Mouse (Mus musculus): ENCODE results near the gene Acbd5. TPM values are rescaled to one million over a fixed set of nuclear protein-coding genes. Genes with fewer than 3 reads are reported as not detected.

Acbd5 gene
- polyA plus RNA-seq (2015; fragmentation: Nextera tagmentation; extraction: Ambion mirVana), result 34.1 and 38.7 TPM in 2 replicates

DNA sequence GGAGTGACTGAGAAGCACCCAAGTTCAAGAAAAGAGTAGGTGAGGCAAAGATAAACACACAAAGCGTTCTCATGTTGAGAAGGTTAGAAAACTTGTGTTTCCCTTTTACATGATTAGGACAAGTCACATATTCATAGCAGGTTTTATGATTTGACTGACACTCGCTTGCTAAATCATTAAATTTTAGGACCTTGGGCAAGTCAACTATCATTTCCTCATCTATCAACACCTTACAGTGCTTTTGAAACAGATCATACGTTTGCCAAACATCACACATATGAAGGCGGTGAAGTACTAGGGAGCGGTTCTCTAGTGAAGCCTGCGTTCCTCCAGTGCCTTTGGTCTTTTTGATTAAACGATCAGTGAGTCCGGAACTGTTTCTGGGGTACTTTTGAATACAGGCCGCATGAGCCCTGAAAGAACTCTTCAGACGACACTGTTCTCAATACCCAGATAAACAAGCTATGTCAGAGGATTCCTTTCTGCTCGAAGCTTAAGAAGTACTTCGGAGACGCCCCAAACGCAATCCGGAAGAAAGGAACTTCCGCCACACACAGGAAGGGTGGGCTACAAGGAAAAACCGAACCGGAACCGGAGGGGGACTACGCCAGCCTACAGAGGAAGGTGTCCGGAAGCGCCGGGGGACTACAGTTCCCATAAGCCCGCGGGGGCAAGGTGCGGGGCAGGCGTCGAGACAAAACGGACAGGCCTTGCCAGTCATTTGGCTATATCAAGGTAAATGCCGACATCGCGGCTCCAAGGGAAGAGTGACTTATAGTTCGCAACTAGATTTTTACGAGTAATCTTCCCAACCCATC lies at the start of gene Acbd5:
Gene Acbd5 (plus strand): TSS at position 616 of the 818 bp plus-strand sequence.
- DNase-seq (ENCODE audit: low spot score) (peak; percentile 99), ATAC-seq (peak; percentile 95)
- peak within 1 kb of the TSS; percentile 99 for H3K27ac ChIP-seq (ENCODE audit: low read length)
- H3K4me3 ChIP-seq (ENCODE audit: low read depth, low read length), result peak within 1 kb of the TSS; percentile 69
- no peaks in the 10 kb centered on the region for H3K4me1 ChIP-seq (ENCODE audit: insufficient read depth, low read depth, low read length)
- WGBS, result 2% methylated on average over 34 of the region's 34 CpGs
- no peaks in the 10 kb centered on the region for H3K27me3 ChIP-seq (replicated peaks; ENCODE audit: insufficient read depth, low read length)
- peak within 1 kb of the TSS; percentile 96 for H3K4me2 ChIP-seq (replicated peaks; ENCODE audit: low read depth, low read length)
- TF ChIP-seq CTCF (IDR thresholded peaks at IDR 0.05) (peak; percentile 18; the same call in 1 of the 2 replicates), EP300 (IDR thresholded peaks at IDR 0.05) (peak; percentile 92)
- H3K36me3 ChIP-seq (ENCODE audit: insufficient read depth, low read length), result no peaks in the 10 kb centered on the region
- no peaks in the 10 kb centered on the region for H3K9me3 ChIP-seq (ENCODE audit: low read length)
- peak within 1 kb of the TSS; percentile 86 for H3K9ac ChIP-seq (replicated peaks; ENCODE audit: low read depth)

DNA sequence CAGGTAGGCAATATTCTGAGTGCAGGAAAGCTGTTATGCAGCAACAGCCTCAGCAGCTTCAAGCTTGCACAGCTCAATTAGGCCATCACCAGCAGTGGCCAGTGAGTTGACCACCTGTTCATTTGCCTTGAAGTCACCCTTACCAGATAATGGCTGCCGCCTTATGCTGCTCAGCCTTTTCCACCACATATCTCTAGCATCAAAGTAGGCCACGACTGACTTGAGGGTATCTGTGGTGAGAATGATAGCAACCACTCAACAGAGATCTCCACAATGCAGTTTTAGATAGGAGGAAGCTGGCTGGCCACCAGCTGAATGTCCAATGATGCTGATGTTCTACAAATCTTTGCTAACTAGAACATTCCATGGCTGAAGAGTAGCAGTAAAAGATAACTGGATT lies 48.8 kb upstream of the Acbd5 start:
- H3K9ac ChIP-seq (replicated peaks; ENCODE audit: low read depth), result no peak overlapping the region
- WGBS, result 95% methylated on average over 2 of the region's 2 CpGs
- TF ChIP-seq CTCF (IDR thresholded peaks at IDR 0.05) (no peak), EP300 (IDR thresholded peaks at IDR 0.05) (no peak)
- H3K27ac ChIP-seq (ENCODE audit: low read length), result no peak overlapping the region
- no peaks in the 10 kb centered on the region for H3K9me3 ChIP-seq (ENCODE audit: low read length)
- no peak overlapping the region for H3K4me3 ChIP-seq (ENCODE audit: low read depth, low read length)
- H3K36me3 ChIP-seq (ENCODE audit: insufficient read depth, low read length), result no peaks in the 10 kb centered on the region
- no peaks in the 10 kb centered on the region for H3K27me3 ChIP-seq (replicated peaks; ENCODE audit: insufficient read depth, low read length)
- peaks cover 27% of the 10 kb centered on the region; the same call in 1 of the 2 replicates for H3K4me1 ChIP-seq (ENCODE audit: insufficient read depth, low read depth, low read length)
- no peak overlapping the region for H3K4me2 ChIP-seq (replicated peaks; ENCODE audit: low read depth, low read length)
- no peak for ATAC-seq
- DNase-seq (ENCODE audit: low spot score), result no peak

- ATAC-seq (no peak), DNase-seq (ENCODE audit: low spot score) (no peak)
- Histone ChIP-seq H3K9me3 (ENCODE audit: low read length) (no peaks in the 10 kb centered on the region), H3K27me3 (replicated peaks; ENCODE audit: insufficient read depth, low read length) (no peaks in the 10 kb centered on the region), H3K27ac (ENCODE audit: low read length) (peak overlapping the region; percentile 26; the same call in 1 of the 2 replicates), H3K4me1 (ENCODE audit: insufficient read depth, low read depth, low read length) (peaks cover 15% of the 10 kb centered on the region; the same call in 1 of the 2 replicates), H3K9ac (replicated peaks; ENCODE audit: low read depth) (no peak overlapping the region), H3K4me2 (replicated peaks; ENCODE audit: low read depth, low read length) (no peak overlapping the region), H3K4me3 (ENCODE audit: low read depth, low read length) (no peak overlapping the region), H3K36me3 (ENCODE audit: insufficient read depth, low read length) (no peaks in the 10 kb centered on the region)
- WGBS, result 87% methylated on average over 4 of the region's 4 CpGs
- no peak for TF ChIP-seq EP300 (IDR thresholded peaks at IDR 0.05)
- no peak for TF ChIP-seq CTCF (IDR thresholded peaks at IDR 0.05)
Observed at GRCm38 (mm10) chr2:23021320-23021719, 46.6 kb upstream of the Acbd5 start.

DNA sequence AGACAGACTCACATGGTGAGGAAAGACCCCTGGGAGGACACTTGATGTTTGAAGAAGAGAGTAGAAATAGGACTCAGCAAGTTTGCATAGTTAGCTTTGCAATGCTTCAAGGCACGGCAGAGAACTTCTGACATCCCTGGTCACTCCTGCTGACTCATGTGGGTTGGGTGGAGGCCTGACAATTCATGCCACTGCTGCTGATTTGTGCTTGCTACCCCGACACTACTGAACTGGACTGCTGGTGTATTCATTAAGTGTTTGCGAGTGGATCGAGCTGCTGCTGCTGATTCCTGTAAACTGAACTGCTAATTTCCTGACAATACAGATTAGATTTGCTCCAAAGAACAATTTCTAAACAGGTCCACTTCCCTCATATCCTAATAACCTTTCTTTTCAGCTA lies 46.2 kb upstream of the Acbd5 start:
- no peak for TF ChIP-seq CTCF (IDR thresholded peaks at IDR 0.05)
- TF ChIP-seq EP300 (IDR thresholded peaks at IDR 0.05), result peak; percentile 36; the same call in 1 of the 2 replicates
- Histone ChIP-seq H3K4me3 (ENCODE audit: low read depth, low read length) (no peak overlapping the region), H3K4me1 (ENCODE audit: insufficient read depth, low read depth, low read length) (peaks cover 11% of the 10 kb centered on the region; the same call in 1 of the 2 replicates), H3K27ac (ENCODE audit: low read length) (peak overlapping the region; percentile 51; the same call in 1 of the 2 replicates), H3K36me3 (ENCODE audit: insufficient read depth, low read length) (no peaks in the 10 kb centered on the region), H3K27me3 (replicated peaks; ENCODE audit: insufficient read depth, low read length) (no peaks in the 10 kb centered on the region), H3K9me3 (ENCODE audit: low read length) (no peaks in the 10 kb centered on the region), H3K4me2 (replicated peaks; ENCODE audit: low read depth, low read length) (no peak overlapping the region), H3K9ac (replicated peaks; ENCODE audit: low read depth) (no peak overlapping the region)
- ATAC-seq (peak; percentile 85), DNase-seq (ENCODE audit: low spot score) (peak; percentile 68)
- WGBS, result 24% methylated on average over 4 of the region's 4 CpGs

- no peaks in the 10 kb centered on the region for H3K27me3 ChIP-seq (replicated peaks; ENCODE audit: insufficient read depth, low read length)
- no peak overlapping the region for H3K9ac ChIP-seq (replicated peaks; ENCODE audit: low read depth)
- no peak overlapping the region for H3K27ac ChIP-seq (ENCODE audit: low read length)
- DNase-seq (ENCODE audit: low spot score) (no peak), ATAC-seq (no peak)
- peaks cover 7% of the 10 kb centered on the region; the same call in 1 of the 2 replicates for H3K4me1 ChIP-seq (ENCODE audit: insufficient read depth, low read depth, low read length)
- H3K4me3 ChIP-seq (ENCODE audit: low read depth, low read length), result no peak overlapping the region
- H3K9me3 ChIP-seq (ENCODE audit: low read length), result no peaks in the 10 kb centered on the region
- no peak overlapping the region for H3K4me2 ChIP-seq (replicated peaks; ENCODE audit: low read depth, low read length)
- 93% methylated on average over 3 of the region's 3 CpGs for WGBS
- TF ChIP-seq CTCF (IDR thresholded peaks at IDR 0.05) (no peak), EP300 (IDR thresholded peaks at IDR 0.05) (no peak)
- no peaks in the 10 kb centered on the region for H3K36me3 ChIP-seq (ENCODE audit: insufficient read depth, low read length)
Observed at GRCm38 (mm10) chr2:23023023-23023422, 44.9 kb upstream of the Acbd5 start.

- TF ChIP-seq EP300 (IDR thresholded peaks at IDR 0.05), result no peak
- no peak for TF ChIP-seq CTCF (IDR thresholded peaks at IDR 0.05)
- no peak for DNase-seq (ENCODE audit: low spot score)
- H3K27ac ChIP-seq (ENCODE audit: low read length), result no peak overlapping the region
Observed at GRCm38 (mm10) chr2:23023714-23024282, 44.2 kb upstream of the Acbd5 start.

More at GRCm38 (mm10) chr2:23023714-23024282, 44.2 kb upstream of the Acbd5 start:
- no peak overlapping the region for H3K9ac ChIP-seq (replicated peaks; ENCODE audit: low read depth)
- WGBS, result 86% methylated on average over 4 of the region's 4 CpGs
- no peak overlapping the region for H3K4me2 ChIP-seq (replicated peaks; ENCODE audit: low read depth, low read length)
- no peaks in the 10 kb centered on the region for H3K9me3 ChIP-seq (ENCODE audit: low read length)
- peaks cover 7% of the 10 kb centered on the region; the same call in 1 of the 2 replicates for H3K4me1 ChIP-seq (ENCODE audit: insufficient read depth, low read depth, low read length)
- H3K36me3 ChIP-seq (ENCODE audit: insufficient read depth, low read length), result no peaks in the 10 kb centered on the region
- H3K27me3 ChIP-seq (replicated peaks; ENCODE audit: insufficient read depth, low read length), result no peaks in the 10 kb centered on the region
- H3K4me3 ChIP-seq (ENCODE audit: low read depth, low read length), result no peak overlapping the region
- no peak for ATAC-seq
